Mouse (Mus musculus): Measurements from ENCODE around the gene Gab1.
"Not testable (repeated sequence)": the region's sequence is repeated elsewhere in the genome, so short reads cannot be mapped to it uniquely, and the experiment has no call there.

Gene Gab1

GRCm38 (mm10) chr8:80753017-80753715 is 127.2 kb downstream of the Gab1 start:
- H3K9me3 ChIP-seq (ENCODE audit: low read length) = no peaks in the 10 kb centered on the region
- no peaks in the 10 kb centered on the region for H3K27me3 ChIP-seq (ENCODE audit: insufficient read depth, low read length)
- H3K4me1 ChIP-seq (replicated peaks; ENCODE audit: low read depth, low read length) = peaks cover 43% of the 10 kb centered on the region
- H3K36me3 ChIP-seq (ENCODE audit: insufficient read depth, low read length) = no peaks in the 10 kb centered on the region
- no peak for TF ChIP-seq NANOG (IDR thresholded peaks at IDR 0.05; ENCODE audit: borderline replicate concordance, low read length)
- TF ChIP-seq CTCF (conservative IDR thresholded peaks at IDR 0.05; ENCODE audit: low read length) = peak; percentile 70
- no peak overlapping the region for H3K4me3 ChIP-seq (replicated peaks; ENCODE audit: low read length)

- no peak overlapping the region for H3K4me3 ChIP-seq (replicated peaks; ENCODE audit: low read length)
- H3K27me3 ChIP-seq (ENCODE audit: insufficient read depth, low read length) = no peaks in the 10 kb centered on the region
- peaks cover 43% of the 10 kb centered on the region for H3K4me1 ChIP-seq (replicated peaks; ENCODE audit: low read depth, low read length)
- TF ChIP-seq NANOG (IDR thresholded peaks at IDR 0.05; ENCODE audit: borderline replicate concordance, low read length) (no peak), POU5F1 (IDR thresholded peaks at IDR 0.05; ENCODE audit: borderline replicate concordance, low read length) (no peak), CTCF (conservative IDR thresholded peaks at IDR 0.05; ENCODE audit: low read length) (no peak)
- no peaks in the 10 kb centered on the region for H3K9me3 ChIP-seq (ENCODE audit: low read length)
- H3K36me3 ChIP-seq (ENCODE audit: insufficient read depth, low read length) = no peaks in the 10 kb centered on the region
Measured at GRCm38 (mm10) chr8:80752429-80752828, 127.9 kb downstream of the Gab1 start.

- no peak for TF ChIP-seq CTCF (conservative IDR thresholded peaks at IDR 0.05; ENCODE audit: low read length)
- TF ChIP-seq NANOG (IDR thresholded peaks at IDR 0.05; ENCODE audit: borderline replicate concordance, low read length) = no peak
- no peak for TF ChIP-seq POU5F1 (IDR thresholded peaks at IDR 0.05; ENCODE audit: borderline replicate concordance, low read length)
- no peaks in the 10 kb centered on the region for H3K36me3 ChIP-seq (ENCODE audit: insufficient read depth, low read length)
- no peaks in the 10 kb centered on the region for H3K9me3 ChIP-seq (ENCODE audit: low read length)
- peaks cover 43% of the 10 kb centered on the region for H3K4me1 ChIP-seq (replicated peaks; ENCODE audit: low read depth, low read length)
- no peaks in the 10 kb centered on the region for H3K27me3 ChIP-seq (ENCODE audit: insufficient read depth, low read length)
- H3K4me3 ChIP-seq (replicated peaks; ENCODE audit: low read length) = no peak overlapping the region
Measured at GRCm38 (mm10) chr8:80749091-80749490, 131.2 kb downstream of the Gab1 start.

GRCm38 (mm10) chr8:80739932-80740331 is 140.4 kb downstream of the Gab1 start:
- H3K36me3 ChIP-seq (ENCODE audit: insufficient read depth, low read length) = peaks cover 12% of the 10 kb centered on the region
- H3K4me1 ChIP-seq (replicated peaks; ENCODE audit: low read depth, low read length) = peaks cover 37% of the 10 kb centered on the region
- no peaks in the 10 kb centered on the region for H3K9me3 ChIP-seq (ENCODE audit: low read length)
- peak overlapping the region; percentile 99 for H3K4me3 ChIP-seq (replicated peaks; ENCODE audit: low read length)
- no peak for TF ChIP-seq NANOG (IDR thresholded peaks at IDR 0.05; ENCODE audit: borderline replicate concordance, low read length)
- no peak for TF ChIP-seq POU5F1 (IDR thresholded peaks at IDR 0.05; ENCODE audit: borderline replicate concordance, low read length)
- TF ChIP-seq CTCF (conservative IDR thresholded peaks at IDR 0.05; ENCODE audit: low read length) = no peak
- no peaks in the 10 kb centered on the region for H3K27me3 ChIP-seq (ENCODE audit: insufficient read depth, low read length)

DNA sequence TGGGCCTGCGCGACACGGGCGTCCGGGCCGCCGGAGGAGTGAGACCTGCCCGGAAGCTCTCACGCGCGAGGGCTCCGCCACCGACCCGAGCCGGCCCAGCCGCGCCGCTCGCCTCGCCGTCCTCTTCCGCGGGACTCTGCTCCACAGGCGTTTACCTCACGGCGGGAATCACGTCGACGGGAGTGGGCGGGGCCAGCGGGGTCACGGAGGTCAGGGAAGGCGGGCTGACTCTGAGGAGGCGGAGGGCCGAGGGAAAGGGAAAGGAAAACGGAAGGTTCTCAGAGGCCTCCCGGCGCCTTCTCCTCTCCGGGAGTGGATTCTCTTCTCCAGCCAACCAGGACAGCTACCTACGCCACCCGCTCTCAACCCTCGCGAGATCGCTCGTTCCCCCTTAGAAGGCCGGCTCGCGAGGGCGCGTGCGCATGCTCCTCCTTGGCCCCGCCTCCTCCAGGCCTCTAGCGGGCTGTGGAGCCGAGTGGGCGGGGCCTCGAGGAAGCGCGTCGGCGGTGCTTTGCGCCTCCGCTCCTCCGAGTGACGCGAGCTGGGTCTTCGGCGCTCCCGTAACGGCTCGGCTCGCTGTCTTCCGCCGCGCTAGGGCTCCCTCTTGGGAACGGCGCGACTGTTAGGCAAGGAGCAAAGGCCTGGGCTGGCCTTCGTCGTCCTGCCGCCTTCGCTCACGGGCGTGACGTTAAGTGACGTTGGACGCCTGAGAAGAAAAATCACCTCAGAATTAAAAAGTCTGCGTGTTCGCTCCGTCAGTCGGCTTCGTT is 141.0 kb downstream of the Gab1 start, which contains the start of gene Smarca5:
Gene Smarca5 (minus strand): TSS at position 343 of the 770 bp plus-strand sequence.
- peak within 1 kb of the TSS; percentile 99 for H3K4me3 ChIP-seq (replicated peaks; ENCODE audit: low read length)
- H3K4me1 ChIP-seq (replicated peaks; ENCODE audit: low read depth, low read length) = peaks cover 37% of the 10 kb centered on the region
- H3K27me3 ChIP-seq (ENCODE audit: insufficient read depth, low read length); H3K9me3 ChIP-seq (ENCODE audit: low read length): not testable (repeated sequence)
- H3K36me3 ChIP-seq (ENCODE audit: insufficient read depth, low read length) = peaks cover 17% of the 10 kb centered on the region

DNA sequence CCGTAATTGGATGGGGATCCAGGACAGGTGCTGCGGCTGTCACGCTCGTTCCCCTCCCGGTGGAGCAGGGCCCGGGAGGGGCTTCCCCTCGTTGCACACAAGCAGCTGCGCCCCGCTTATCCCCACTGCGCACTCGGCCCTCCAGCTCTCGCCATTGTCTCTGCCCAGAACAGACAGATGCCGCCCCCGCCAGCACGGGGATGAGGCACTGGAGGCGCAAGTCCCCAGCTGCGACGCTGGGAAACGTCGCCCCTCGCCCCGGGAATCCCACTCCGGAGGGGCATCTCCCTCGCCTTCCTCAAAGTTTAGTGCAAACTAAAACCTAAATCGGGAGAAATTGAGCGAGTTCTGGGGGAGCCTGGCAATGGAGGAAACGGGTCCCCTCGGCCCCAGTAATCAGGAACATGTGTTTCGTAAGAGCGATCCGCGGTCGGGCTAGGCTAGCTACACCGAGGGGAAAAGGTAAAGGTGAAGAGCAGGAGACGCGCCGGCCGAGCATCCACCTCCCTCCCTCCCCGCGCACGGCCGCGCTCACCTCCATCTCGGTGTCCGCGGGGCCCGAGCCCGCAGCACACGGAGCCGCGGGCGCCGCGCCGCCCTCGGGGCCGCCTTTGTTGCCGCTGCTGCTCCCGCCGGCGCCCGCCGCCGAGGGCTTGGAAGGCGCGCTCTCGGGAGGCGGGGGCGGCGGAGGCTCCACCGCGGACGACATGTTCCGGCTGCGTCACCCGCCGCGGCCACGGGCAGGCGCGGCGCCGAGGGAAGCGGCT is 141.7 kb downstream of the Gab1 start:
- peaks cover 37% of the 10 kb centered on the region for H3K4me1 ChIP-seq (replicated peaks; ENCODE audit: low read depth, low read length)
- peaks cover 23% of the 10 kb centered on the region for H3K36me3 ChIP-seq (ENCODE audit: insufficient read depth, low read length)
- peak overlapping the region; percentile 99 for H3K4me3 ChIP-seq (replicated peaks; ENCODE audit: low read length)
- no peaks in the 10 kb centered on the region for H3K27me3 ChIP-seq (ENCODE audit: insufficient read depth, low read length)
- no peaks in the 10 kb centered on the region for H3K9me3 ChIP-seq (ENCODE audit: low read length)
- no peak for TF ChIP-seq NANOG (IDR thresholded peaks at IDR 0.05; ENCODE audit: borderline replicate concordance, low read length)
- no peak for TF ChIP-seq POU5F1 (IDR thresholded peaks at IDR 0.05; ENCODE audit: borderline replicate concordance, low read length)
- no peak for TF ChIP-seq CTCF (conservative IDR thresholded peaks at IDR 0.05; ENCODE audit: low read length)

- H3K9me3 ChIP-seq (ENCODE audit: low read length) = no peaks in the 10 kb centered on the region
- peaks cover 37% of the 10 kb centered on the region for H3K4me1 ChIP-seq (replicated peaks; ENCODE audit: low read depth, low read length)
- peak overlapping the region; percentile 99 for H3K4me3 ChIP-seq (replicated peaks; ENCODE audit: low read length)
- H3K27me3 ChIP-seq (ENCODE audit: insufficient read depth, low read length) = no peaks in the 10 kb centered on the region
- TF ChIP-seq NANOG (IDR thresholded peaks at IDR 0.05; ENCODE audit: borderline replicate concordance, low read length) = no peak
- no peak for TF ChIP-seq POU5F1 (IDR thresholded peaks at IDR 0.05; ENCODE audit: borderline replicate concordance, low read length)
- no peak for TF ChIP-seq CTCF (conservative IDR thresholded peaks at IDR 0.05; ENCODE audit: low read length)
- H3K36me3 ChIP-seq (ENCODE audit: insufficient read depth, low read length) = peaks cover 29% of the 10 kb centered on the region
Measured at GRCm38 (mm10) chr8:80738046-80738387, 142.3 kb downstream of the Gab1 start.

DNA sequence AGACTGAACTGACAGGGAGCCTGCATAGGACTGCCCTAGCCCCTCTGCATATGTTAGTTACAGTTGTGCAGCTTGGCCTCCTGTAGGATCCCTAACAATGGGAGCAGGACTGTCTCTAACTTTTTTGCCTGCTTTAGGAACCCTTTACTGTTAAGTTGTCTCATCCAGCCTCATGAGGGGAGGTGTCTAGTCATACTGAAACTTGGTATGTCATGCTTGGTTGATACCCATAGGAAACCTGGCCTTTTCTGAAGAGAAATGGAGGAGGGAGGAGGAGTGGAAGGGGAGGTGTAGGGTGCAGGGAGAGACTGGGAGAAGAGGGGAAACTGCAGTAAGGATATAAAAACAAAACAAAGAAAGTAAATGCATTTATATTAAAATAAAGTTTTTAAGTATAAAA is 148.0 kb downstream of the Gab1 start:
- H3K4me1 ChIP-seq (replicated peaks; ENCODE audit: low read depth, low read length) = peaks cover 33% of the 10 kb centered on the region
- H3K4me3 ChIP-seq (replicated peaks; ENCODE audit: low read length) = no peak overlapping the region
- H3K9me3 ChIP-seq (ENCODE audit: low read length) = no peaks in the 10 kb centered on the region
- no peaks in the 10 kb centered on the region for H3K27me3 ChIP-seq (ENCODE audit: insufficient read depth, low read length)
- no peak for TF ChIP-seq CTCF (conservative IDR thresholded peaks at IDR 0.05; ENCODE audit: low read length)
- TF ChIP-seq NANOG (IDR thresholded peaks at IDR 0.05; ENCODE audit: borderline replicate concordance, low read length) = no peak
- TF ChIP-seq POU5F1 (IDR thresholded peaks at IDR 0.05; ENCODE audit: borderline replicate concordance, low read length) = no peak
- H3K36me3 ChIP-seq (ENCODE audit: insufficient read depth, low read length) = peaks cover 78% of the 10 kb centered on the region

Data from E14TG2a.4 (cell line).